Mouse (Mus musculus) kidney, postnatal 0 days (tissue): ENCODE measurements around the gene Perp. TPM values are rescaled to one million over a fixed set of nuclear protein-coding genes. Genes with fewer than 3 reads are reported as not detected.

ENCODE experiments used
- ATAC-seq: fragments of 200-750 bp; cut with Nextera tagmentation; replicated peaks from 2 replicates; pipeline ENCODE4 v1.8.0; 2017; ENCODE audit warnings: low read depth, moderate number of reproducible peaks, moderate TSS enrichment, moderate library complexity; ENCODE audit not compliant: low FRiP score
- DNase-seq: peaks from one replicate; pipeline ENCODE4 v3.0.0-alpha.2; 2016; ENCODE audit warnings: low spot score
- H3K27ac ChIP-seq: fragments of 300-500 bp; sonication (generic); 2 replicates; pipeline ENCODE4 v1.5.1; 2014; ENCODE audit warnings: mild to moderate bottlenecking
- H3K27me3 ChIP-seq: fragments of 300-500 bp; sonication (generic); 2 replicates; pipeline ENCODE4 v1.6.1; 2014; ENCODE audit warnings: low read length, mixed read lengths; ENCODE audit not compliant: insufficient read depth
- H3K36me3 ChIP-seq: fragments of 300-500 bp; sonication (generic); 2 replicates; pipeline ENCODE4 v1.6.1; 2014; ENCODE audit warnings: low read length, mixed read lengths; ENCODE audit not compliant: insufficient read depth
- H3K4me1 ChIP-seq: fragments of 300-500 bp; sonication (generic); replicated peaks from 2 replicates; pipeline ENCODE4 v1.6.1; 2014; ENCODE audit warnings: antibody characterized with exemption, low read length, mixed read lengths; ENCODE audit not compliant: insufficient read depth
- H3K4me2 ChIP-seq: fragments of 300-500 bp; sonication (generic); 2 replicates; pipeline ENCODE4 v1.6.1; 2014; ENCODE audit warnings: mild to moderate bottlenecking, low read length, moderate library complexity, mixed read lengths
- H3K4me3 ChIP-seq: fragments of 300-500 bp; sonication (generic); replicated peaks from 2 replicates; pipeline ENCODE4 v1.5.1; 2014; ENCODE audit warnings: low read depth, low read length
- H3K9ac ChIP-seq: fragments of 300-500 bp; sonication (generic); 2 replicates; pipeline ENCODE4 v1.6.1; 2014; ENCODE audit warnings: low read depth, low read length
- H3K9me3 ChIP-seq: fragments of 300-500 bp; sonication (generic); replicated peaks from 2 replicates; pipeline ENCODE4 v1.6.1; 2016; ENCODE audit warnings: low read length, inconsistent platforms, mixed read lengths
- CTCF ChIP-seq: IDR thresholded peaks from 2 replicates; pipeline ENCODE4 v1.5.1; 2016; ENCODE audit warnings: antibody characterized with exemption, low read depth, mild to moderate bottlenecking, moderate library complexity
- WGBS: fragments of 180-500 bp; shearing (Covaris S2); extraction: QIAGEN DNeasy Blood & Tissue Kit; methylation state at CpG from one replicate; pipeline ENCODE4 v1.1.7; 2014; 5-methylcytosine and 5-hydroxymethylcytosine counted together
- polyA plus RNA-seq: library from polyadenylated mRNA; unstranded; fragments of >200 nt; fragmentation: Nextera tagmentation; extraction: Ambion mirVana; gene quantifications from 2 replicates; pipeline ENCODE4 v1.2.1, GENCODE M21; 2015

Perp gene
- polyA plus RNA-seq, result 39.3 and 41.6 TPM in 2 replicates

DNA sequence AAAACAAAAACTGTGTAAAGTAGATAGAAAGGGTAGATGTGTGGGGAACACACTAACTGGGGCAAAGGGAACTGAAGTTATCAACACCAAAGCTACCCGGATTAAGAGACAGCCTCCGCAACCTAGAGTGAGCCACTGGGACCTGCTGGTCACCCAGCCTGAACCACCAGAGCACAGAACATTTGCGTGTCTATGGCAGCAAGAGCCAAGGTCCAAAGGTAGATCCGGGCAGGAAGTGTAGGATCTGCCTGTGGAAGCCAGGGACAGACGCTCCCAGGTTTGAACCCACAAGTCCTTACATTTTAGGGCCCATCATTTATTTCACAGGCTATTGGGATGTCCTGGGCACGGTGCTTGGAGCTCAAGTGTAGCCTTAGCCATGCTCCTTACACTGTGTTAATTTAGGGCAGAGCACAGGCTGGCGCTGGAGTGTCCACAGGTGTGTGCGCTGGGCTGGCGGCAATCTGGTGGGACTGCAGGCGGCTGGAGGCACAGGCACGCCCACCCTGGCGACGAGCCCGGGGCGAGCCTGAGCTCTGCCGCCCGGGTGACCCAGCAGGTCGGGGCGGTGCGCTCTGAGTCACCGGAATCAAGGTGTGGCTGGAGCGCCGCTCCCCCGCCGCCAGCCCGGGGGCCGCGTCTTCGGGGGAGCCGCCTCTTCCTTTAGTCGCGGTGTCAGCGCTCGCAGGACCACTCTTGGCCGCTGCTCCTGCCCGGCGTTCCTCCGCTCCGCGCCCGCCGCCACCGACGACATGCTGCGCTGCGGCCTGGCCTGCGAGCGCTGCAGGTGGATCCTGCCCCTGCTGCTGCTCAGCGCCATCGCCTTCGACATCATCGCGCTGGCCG lies at the start of gene Perp:
Perp (plus strand) TSS at position 580 of the 846 bp plus-strand sequence.
- 2% methylated on average over 50 of the region's 54 CpGs for WGBS
- Histone ChIP-seq H3K9ac (peak within 1 kb of the TSS; percentile 59), H3K4me3 (peak within 1 kb of the TSS; percentile 49), H3K36me3 (no peaks in the 10 kb centered on the region), H3K27me3 (no peaks in the 10 kb centered on the region; the same call in 1 of the 2 replicates), H3K9me3 (no peaks in the 10 kb centered on the region), H3K4me2 (peak within 1 kb of the TSS; percentile 89), H3K4me1 (0 out of 2 replicates have a peak, but pooled peaks cover 3% of the 10 kb centered on the region), H3K27ac (peak within 1 kb of the TSS; percentile 74)
- peak; percentile 10; the same call in 1 of the 2 replicates for TF ChIP-seq CTCF
- peak; percentile 55 for DNase-seq
- peak; percentile 95 for ATAC-seq

DNA sequence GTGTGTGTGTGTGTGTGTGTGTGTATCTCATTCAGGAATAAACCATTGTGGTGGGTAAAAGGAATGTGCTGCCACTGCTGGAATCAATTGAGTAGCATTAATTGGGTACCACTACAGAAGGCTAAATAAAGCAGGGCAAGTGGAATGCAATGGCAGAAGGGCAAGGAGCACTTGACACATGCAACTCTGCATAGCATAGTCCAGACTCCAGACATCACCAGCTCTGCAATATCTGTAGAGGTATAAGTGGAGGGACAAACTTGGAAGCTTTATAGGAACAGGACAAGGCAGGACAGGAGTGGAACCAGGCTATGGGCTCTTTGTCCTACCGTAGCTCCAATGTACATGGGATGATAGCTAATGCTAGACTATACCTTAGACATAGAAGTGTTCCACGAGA lies 33.1 kb upstream of the Perp start:
- no peaks in the 10 kb centered on the region for H3K4me1 ChIP-seq
- ATAC-seq (no peak), DNase-seq (no peak)
- H3K9me3 ChIP-seq, result no peaks in the 10 kb centered on the region
- no peak for TF ChIP-seq CTCF
- 86% methylated on average over 2 of the region's 2 CpGs for WGBS
- no peaks in the 10 kb centered on the region for H3K36me3 ChIP-seq
- H3K4me3 ChIP-seq, result no peak overlapping the region
- no peak overlapping the region for H3K27ac ChIP-seq
- H3K4me2 ChIP-seq, result no peak overlapping the region
- H3K27me3 ChIP-seq, result no peaks in the 10 kb centered on the region
- no peak overlapping the region for H3K9ac ChIP-seq

DNA sequence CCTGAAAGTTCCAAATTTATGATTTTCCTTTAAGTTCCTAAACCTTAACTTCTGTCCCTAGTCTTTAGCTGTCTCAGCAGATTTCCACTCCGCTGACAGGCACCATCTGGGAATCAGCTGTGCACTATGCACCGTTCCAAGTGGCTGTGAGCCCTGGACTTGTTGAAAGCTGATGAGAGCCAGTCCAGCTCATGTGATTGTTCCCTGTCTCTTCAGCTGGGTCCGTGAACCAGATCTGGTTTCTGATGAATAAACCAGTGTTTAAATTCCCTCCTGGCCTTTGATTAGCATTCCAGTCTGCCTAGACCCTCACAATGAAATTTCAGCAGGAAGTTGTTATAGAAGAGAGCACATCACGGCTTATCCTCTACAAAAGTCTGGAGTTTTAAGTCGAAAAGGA lies 28.3 kb upstream of the Perp start:
- peak; percentile 48 for DNase-seq
- no peaks in the 10 kb centered on the region for H3K4me1 ChIP-seq
- no peak overlapping the region for H3K9ac ChIP-seq
- no peaks in the 10 kb centered on the region for H3K36me3 ChIP-seq
- H3K27me3 ChIP-seq, result no peaks in the 10 kb centered on the region
- ATAC-seq, result peak; percentile 57; the same call in 1 of the 2 replicates
- H3K27ac ChIP-seq, result no peak overlapping the region
- H3K4me2 ChIP-seq, result no peak overlapping the region
- 37% methylated on average over 5 of the region's 5 CpGs for WGBS
- TF ChIP-seq CTCF, result no peak
- H3K4me3 ChIP-seq, result no peak overlapping the region
- H3K9me3 ChIP-seq, result no peaks in the 10 kb centered on the region

DNA sequence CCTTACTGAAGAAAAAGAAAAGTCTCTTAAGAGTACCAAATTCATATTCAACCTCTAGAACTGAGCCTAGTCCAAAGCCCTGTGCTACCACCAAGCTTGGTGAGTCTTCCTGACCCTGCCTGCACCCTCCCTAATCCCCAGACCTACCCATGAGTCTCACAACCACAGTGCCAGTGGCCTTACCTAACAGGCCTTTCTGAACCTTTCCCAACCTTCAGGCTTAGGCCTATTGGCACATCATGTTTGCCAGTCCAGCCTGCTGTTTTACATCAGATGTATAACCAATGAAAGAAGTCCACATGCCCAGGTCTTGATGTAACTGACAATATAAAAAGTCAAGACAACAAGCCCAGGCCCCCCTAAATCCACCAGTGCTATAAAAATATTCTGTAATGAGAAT lies 19.7 kb upstream of the Perp start:
- no peak overlapping the region for H3K27ac ChIP-seq
- no peaks in the 10 kb centered on the region for H3K4me1 ChIP-seq
- H3K4me2 ChIP-seq, result no peak overlapping the region
- no peak for TF ChIP-seq CTCF
- H3K4me3 ChIP-seq, result no peak overlapping the region
- H3K9ac ChIP-seq, result no peak overlapping the region
- DNase-seq, result no peak
- no peaks in the 10 kb centered on the region for H3K9me3 ChIP-seq
- no peak for ATAC-seq
- no peaks in the 10 kb centered on the region for H3K36me3 ChIP-seq
- H3K27me3 ChIP-seq, result no peaks in the 10 kb centered on the region

DNA sequence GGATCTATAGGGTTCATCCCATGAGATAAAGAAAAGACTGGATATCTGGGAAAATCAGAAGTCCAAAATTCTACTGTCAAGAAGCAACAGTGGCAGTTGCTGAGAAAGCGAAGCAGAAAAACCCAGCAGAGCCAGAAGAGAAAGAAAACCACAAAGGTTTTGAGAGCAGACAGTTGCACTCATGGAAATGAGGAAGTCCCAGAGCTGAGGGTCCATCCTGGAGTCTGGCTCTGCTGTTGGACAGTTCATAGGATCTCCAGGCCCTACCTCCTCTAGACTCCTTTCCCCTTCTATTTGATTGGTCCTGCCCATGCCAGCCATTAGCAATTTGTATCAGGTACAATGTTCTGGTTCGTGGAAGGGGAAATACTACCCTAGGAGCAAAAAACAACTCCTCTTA lies 18.7 kb upstream of the Perp start:
- H3K4me1 ChIP-seq, result no peaks in the 10 kb centered on the region
- H3K27me3 ChIP-seq, result no peaks in the 10 kb centered on the region
- H3K9ac ChIP-seq, result no peak overlapping the region
- no peak for ATAC-seq
- no peak for TF ChIP-seq CTCF
- no peak overlapping the region for H3K27ac ChIP-seq
- no peaks in the 10 kb centered on the region for H3K36me3 ChIP-seq
- no peak overlapping the region for H3K4me2 ChIP-seq
- WGBS, result 71% methylated on average over 2 of the region's 2 CpGs
- no peaks in the 10 kb centered on the region for H3K9me3 ChIP-seq
- H3K4me3 ChIP-seq, result no peak overlapping the region
- no peak for DNase-seq

DNA sequence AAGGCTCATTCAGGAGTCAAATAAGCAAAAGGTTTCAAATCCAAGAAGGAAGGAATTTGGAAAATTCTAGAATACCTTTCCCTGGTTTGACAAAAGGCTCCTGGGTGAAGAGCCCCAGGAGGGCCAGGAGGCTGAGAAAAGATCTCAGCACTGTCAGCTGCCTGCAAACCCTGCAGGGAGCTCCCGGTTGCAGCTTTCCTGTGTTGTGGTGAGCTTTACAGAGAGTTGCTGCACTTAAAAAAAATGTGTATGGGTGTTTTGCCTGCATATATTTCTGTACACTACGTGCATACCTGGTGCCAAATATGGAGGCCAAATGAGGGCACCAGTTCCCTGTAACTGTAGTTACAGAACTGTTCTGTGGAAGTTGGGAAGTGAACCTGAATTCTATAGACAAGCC lies 16.9 kb upstream of the Perp start:
- H3K4me3 ChIP-seq, result no peak overlapping the region
- no peak overlapping the region for H3K27ac ChIP-seq
- no peak for TF ChIP-seq CTCF
- H3K9me3 ChIP-seq, result no peaks in the 10 kb centered on the region
- H3K9ac ChIP-seq, result no peak overlapping the region
- 43% methylated on average over 2 of the region's 2 CpGs for WGBS
- H3K4me2 ChIP-seq, result no peak overlapping the region
- no peaks in the 10 kb centered on the region for H3K4me1 ChIP-seq
- no peaks in the 10 kb centered on the region for H3K27me3 ChIP-seq
- no peaks in the 10 kb centered on the region for H3K36me3 ChIP-seq
- no peak for ATAC-seq
- no peak for DNase-seq
